Mouse (Mus musculus): ENCODE data around the gene Gm10300. TPM values are rescaled to one million over a fixed set of nuclear protein-coding genes. Genes with fewer than 3 reads are reported as not detected.

Gene Gm10300
- total RNA-seq, 2 experiments from 2014 or later: 1.8 to 3.7 TPM

GRCm38 (mm10) chr4:132049549-132050200, 24.8 kb upstream of the Gm10300 start:
- ATAC-seq (replicated peaks; ENCODE audit: low FRiP score, low TSS enrichment, poor library complexity, severe bottlenecking): peak; percentile 64; the same call in 1 of the 2 replicates

GRCm38 (mm10) chr4:132051321-132052275, 22.9 kb upstream of the Gm10300 start:
- no peak for ATAC-seq (replicated peaks; ENCODE audit: low FRiP score, low TSS enrichment, poor library complexity, severe bottlenecking)

GRCm38 (mm10) chr4:132057311-132057710, 17.2 kb upstream of the Gm10300 start:
- ATAC-seq (replicated peaks; ENCODE audit: low FRiP score, low TSS enrichment, poor library complexity, severe bottlenecking): no peak

- no peak for ATAC-seq (replicated peaks; ENCODE audit: low FRiP score, low TSS enrichment, poor library complexity, severe bottlenecking)
These were observed 15.0 kb upstream of the Gm10300 start for GRCm38 (mm10) chr4:132059541-132059940.

- ATAC-seq (replicated peaks; ENCODE audit: low FRiP score, low TSS enrichment, poor library complexity, severe bottlenecking): peak; percentile 85
These were observed 14.3 kb upstream of the Gm10300 start for GRCm38 (mm10) chr4:132060040-132060832.

GRCm38 (mm10) chr4:132062289-132062688, 12.2 kb upstream of the Gm10300 start:
- ATAC-seq (replicated peaks; ENCODE audit: low FRiP score, low TSS enrichment, poor library complexity, severe bottlenecking): no peak

GRCm38 (mm10) chr4:132062934-132063884, 11.3 kb upstream of the Gm10300 start:
- ATAC-seq (replicated peaks; ENCODE audit: low FRiP score, low TSS enrichment, poor library complexity, severe bottlenecking): no peak

GRCm38 (mm10) chr4:132064550-132064949, 9.9 kb upstream of the Gm10300 start:
- no peak for ATAC-seq (replicated peaks; ENCODE audit: low FRiP score, low TSS enrichment, poor library complexity, severe bottlenecking)

- ATAC-seq (replicated peaks; ENCODE audit: low FRiP score, low TSS enrichment, poor library complexity, severe bottlenecking): no peak
These were observed 8.9 kb upstream of the Gm10300 start for GRCm38 (mm10) chr4:132065578-132065977.

- peak; percentile 31; the same call in 1 of the 2 replicates for ATAC-seq (replicated peaks; ENCODE audit: low FRiP score, low TSS enrichment, poor library complexity, severe bottlenecking)
These were observed 8.3 kb upstream of the Gm10300 start for GRCm38 (mm10) chr4:132066101-132066773.

GRCm38 (mm10) chr4:132067112-132067937, 7.2 kb upstream of the Gm10300 start:
- ATAC-seq (replicated peaks; ENCODE audit: low FRiP score, low TSS enrichment, poor library complexity, severe bottlenecking): peak; percentile 77

GRCm38 (mm10) chr4:132067938-132068235, 6.6 kb upstream of the Gm10300 start:
- ATAC-seq (replicated peaks; ENCODE audit: low FRiP score, low TSS enrichment, poor library complexity, severe bottlenecking): no peak

GRCm38 (mm10) chr4:132071674-132072073, 2.8 kb upstream of the Gm10300 start:
- no peak for ATAC-seq (replicated peaks; ENCODE audit: low FRiP score, low TSS enrichment, poor library complexity, severe bottlenecking)

- ATAC-seq (replicated peaks; ENCODE audit: low FRiP score, low TSS enrichment, poor library complexity, severe bottlenecking): no peak
These were observed 2.3 kb upstream of the Gm10300 start for GRCm38 (mm10) chr4:132072156-132072555.

GRCm38 (mm10) chr4:132072946-132073345, 1.6 kb upstream of the Gm10300 start:
- no peak for ATAC-seq (replicated peaks; ENCODE audit: low FRiP score, low TSS enrichment, poor library complexity, severe bottlenecking)

- peak; percentile 72 for ATAC-seq (replicated peaks; ENCODE audit: low FRiP score, low TSS enrichment, poor library complexity, severe bottlenecking)
These were observed 654 bp downstream of the Gm10300 start, which contains the start of gene Epb41 for GRCm38 (mm10) chr4:132074933-132075769. TSS of gene Epb41 (minus strand) at chr4:132075321.

- ATAC-seq (replicated peaks; ENCODE audit: low FRiP score, low TSS enrichment, poor library complexity, severe bottlenecking): no peak
These were observed 1.3 kb downstream of the Gm10300 start for GRCm38 (mm10) chr4:132075796-132076195.
